Mouse (Mus musculus) adipocyte (in vitro differentiated cells): ENCODE measurements around the gene LTO1.
"Not testable (repeated sequence)": the region's sequence is repeated elsewhere in the genome, so short reads cannot be mapped to it uniquely, and the experiment has no call there.

ENCODE experiments used
- DNase-seq: peaks from one replicate; pipeline ENCODE4 v3.0.0-alpha.2; 2016; ENCODE audit warnings: low spot score

LTO1 gene

GRCm38 (mm10) chr7:144914948-144915750 lies at the start of gene LTO1:
LTO1 (plus strand) TSS chr7:144915100.
- peak; percentile 92 for DNase-seq

- no peak for DNase-seq
These were observed 47.7 kb upstream of the LTO1 start for GRCm38 (mm10) chr7:144867161-144867560.

- DNase-seq = no peak
These were observed 47.3 kb upstream of the LTO1 start for GRCm38 (mm10) chr7:144867602-144868001.

- DNase-seq = peak; percentile 43
These were observed 42.5 kb upstream of the LTO1 start for GRCm38 (mm10) chr7:144872420-144872819.

- no peak for DNase-seq
These were observed 41.7 kb upstream of the LTO1 start for GRCm38 (mm10) chr7:144873160-144873559.

- no peak for DNase-seq
These were observed 40.7 kb upstream of the LTO1 start for GRCm38 (mm10) chr7:144874226-144874625.

- no peak for DNase-seq
These were observed 36.5 kb upstream of the LTO1 start for GRCm38 (mm10) chr7:144878401-144878800.

- DNase-seq = no peak
These were observed 31.8 kb upstream of the LTO1 start for GRCm38 (mm10) chr7:144883106-144883505.

GRCm38 (mm10) chr7:144887672-144888071 lies 27.2 kb upstream of the LTO1 start:
- no peak for DNase-seq

- DNase-seq = no peak
These were observed 26.2 kb upstream of the LTO1 start for GRCm38 (mm10) chr7:144888564-144889299.

GRCm38 (mm10) chr7:144890661-144891060 lies 24.2 kb upstream of the LTO1 start:
- not testable (repeated sequence) for DNase-seq

- no peak for DNase-seq
These were observed 23.0 kb upstream of the LTO1 start for GRCm38 (mm10) chr7:144891863-144892262.

GRCm38 (mm10) chr7:144892322-144892721 lies 22.6 kb upstream of the LTO1 start:
- no peak for DNase-seq

GRCm38 (mm10) chr7:144894191-144894590 lies 20.7 kb upstream of the LTO1 start:
- DNase-seq = peak; percentile 28

GRCm38 (mm10) chr7:144894706-144895105 lies 20.2 kb upstream of the LTO1 start:
- no peak for DNase-seq

- peak; percentile 72 for DNase-seq
These were observed 19.4 kb upstream of the LTO1 start for GRCm38 (mm10) chr7:144895305-144896111.

GRCm38 (mm10) chr7:144896294-144897218 lies 18.3 kb upstream of the LTO1 start, which contains the start of gene Fgf15:
Fgf15 (plus strand) TSS chr7:144896531.
- DNase-seq = no peak

GRCm38 (mm10) chr7:144898506-144898905 lies 16.4 kb upstream of the LTO1 start:
- DNase-seq = no peak

- not testable (repeated sequence) for DNase-seq
These were observed 9.4 kb upstream of the LTO1 start for GRCm38 (mm10) chr7:144905514-144905913.

- DNase-seq = no peak
These were observed 8.0 kb upstream of the LTO1 start for GRCm38 (mm10) chr7:144906708-144907397.

- no peak for DNase-seq
These were observed 7.1 kb upstream of the LTO1 start for GRCm38 (mm10) chr7:144907793-144908192.
